Mouse (Mus musculus): ENCODE measurements around the gene 0610040J01Rik.

GRCm38 (mm10) chr5:63918201-63918600, 106.0 kb downstream of the 0610040J01Rik start:
- TF ChIP-seq POLR2A (IDR thresholded peaks at IDR 0.05; ENCODE audit: extremely low read depth, insufficient read depth, low read length) (no peak), CTCF (IDR thresholded peaks at IDR 0.05; ENCODE audit: extremely low read depth, insufficient read depth, low read length) (no peak)

All from cortical plate, adult 2 months (tissue).